Mouse (Mus musculus): ENCODE data around the gene Sntb2. TPM values are rescaled to one million over a fixed set of nuclear protein-coding genes. Genes with fewer than 3 reads are reported as not detected.

Sntb2 gene
- total and polyA plus RNA-seq, 3 experiments: 3.6 to 3.8 TPM; not detected in 1

DNA sequence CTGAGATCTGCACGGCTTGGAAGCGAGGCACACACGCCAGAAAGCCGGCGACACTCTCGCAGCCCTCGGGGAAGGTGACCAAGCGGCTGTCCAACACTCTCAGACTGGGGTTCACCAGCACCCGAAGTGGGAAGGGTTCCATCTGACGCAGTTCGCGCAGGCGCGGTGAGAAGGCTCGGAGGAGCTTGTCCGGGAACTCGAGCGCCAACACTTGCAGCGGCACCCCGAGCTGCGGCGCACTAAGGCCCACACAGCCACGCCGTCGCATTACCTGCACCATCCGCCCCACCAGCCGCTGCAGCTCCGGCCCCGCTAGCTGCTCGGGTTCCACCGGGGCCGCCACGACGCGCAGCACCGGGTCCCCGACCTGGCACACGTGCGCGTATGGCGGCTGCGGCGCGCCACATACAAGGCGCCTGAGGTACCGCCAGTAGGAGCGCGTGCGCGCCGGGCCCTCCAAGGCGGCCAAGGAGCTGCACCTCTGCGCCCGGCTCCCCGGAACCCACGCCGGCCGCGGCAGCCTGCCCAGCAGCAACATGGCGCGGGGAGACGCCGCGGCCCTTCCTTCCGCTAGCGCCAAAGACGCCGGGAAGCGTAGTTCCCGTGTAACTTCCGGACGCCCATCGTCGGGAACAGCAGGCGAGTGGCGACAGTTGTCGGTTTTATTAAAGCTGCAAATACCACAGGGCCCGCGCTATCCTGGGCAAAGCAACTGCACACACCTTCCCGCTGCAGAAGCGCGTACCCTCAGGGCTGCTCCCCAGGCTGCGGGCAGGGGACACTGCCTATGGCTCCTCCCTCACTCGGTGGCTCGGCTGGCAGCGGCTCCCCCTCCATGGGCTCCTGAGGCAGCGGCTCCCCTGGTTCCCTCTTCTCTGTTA lies 112.8 kb downstream of the Sntb2 start, which contains the start of gene Pdf:
Pdf (minus strand) TSS at position 554 of the 881 bp plus-strand sequence.
- peaks cover 14% of the 10 kb centered on the region in 2 experiments for H3K36me3 ChIP-seq (ENCODE audit: control insufficient read depth in 1 of 2, insufficient read depth in 2 of 2, low read length in 2 of 2)
- no peaks in the 10 kb centered on the region for H3K27me3 ChIP-seq (ENCODE audit: control insufficient read depth in 1 of 2, insufficient read depth in 2 of 2, low read length in 2 of 2)
- H3K9me3 ChIP-seq (replicated peaks; ENCODE audit: insufficient read depth, low read length): no peaks in the 10 kb centered on the region
- H3K4me3 ChIP-seq (ENCODE audit: control insufficient read depth in 1 of 2, insufficient read depth in 1 of 2, low read depth in 2 of 2, low read length in 2 of 2): peak within 1 kb of the TSS; percentile 89 to 98
- DNase-seq (ENCODE audit: low read depth, low spot score): peak; percentile 87
- TF ChIP-seq MYC (IDR thresholded peaks at IDR 0.05; ENCODE audit: low read depth, low read length) (peak; percentile 68), MAX (IDR thresholded peaks at IDR 0.05; ENCODE audit: low read length) (peak; percentile 59), POLR2A (IDR thresholded peaks at IDR 0.05; ENCODE audit: control insufficient read depth in 1 of 2, insufficient read depth in 1 of 2, low read depth in 1 of 2, low read length in 2 of 2, poor library complexity in 1 of 2) (peak; percentile 73 to 81; a peak in 3 of 4 replicates), TCF12 (IDR thresholded peaks at IDR 0.05; ENCODE audit: low read depth, low read length) (peak; percentile 50), GATA1 (IDR thresholded peaks at IDR 0.05; ENCODE audit: low read depth, low read length) (no peak), ELF1 (IDR thresholded peaks at IDR 0.05; ENCODE audit: low read depth, low read length) (peak; percentile 82), HCFC1 (IDR thresholded peaks at IDR 0.05; ENCODE audit: low read depth, low read length) (peak; percentile 87), UBTF (IDR thresholded peaks at IDR 0.05; ENCODE audit: borderline replicate concordance, insufficient read depth, low read depth, low read length) (no peak), POLR2AphosphoS2 (IDR thresholded peaks at IDR 0.05; ENCODE audit: low read length) (peak; percentile 81), ZMIZ1 (IDR thresholded peaks at IDR 0.05; ENCODE audit: low read depth, low read length) (peak; percentile 71), NELFE (IDR thresholded peaks at IDR 0.05; ENCODE audit: low read depth, low read length) (peak; percentile 59; the same call in 1 of the 2 replicates), NRF1 (IDR thresholded peaks at IDR 0.05; ENCODE audit: insufficient read depth, low read depth, low read length, poor library complexity, severe bottlenecking) (peak; percentile 76), USF2 (IDR thresholded peaks at IDR 0.05; ENCODE audit: borderline replicate concordance in 1 of 2, insufficient read depth in 1 of 2, low read depth in 1 of 2, low read length in 2 of 2) (no peak)
- H3K79me2 ChIP-seq (ENCODE audit: control insufficient read depth, insufficient read depth, low read length, poor library complexity): peaks cover 27% of the 10 kb centered on the region
- H3K4me1 ChIP-seq (ENCODE audit: control insufficient read depth in 1 of 2, insufficient read depth in 2 of 2, low read length in 2 of 2): peaks cover 0 to 6% of the 10 kb centered on the region in 2 experiments; a peak in 2 of 4 replicates
- peak within 1 kb of the TSS; percentile 92 for H3K27ac ChIP-seq (ENCODE audit: control insufficient read depth, low read depth, low read length)
- peak within 1 kb of the TSS; percentile 95 for H3K9ac ChIP-seq (ENCODE audit: control insufficient read depth, low read depth, low read length, poor library complexity, severe bottlenecking)

DNA sequence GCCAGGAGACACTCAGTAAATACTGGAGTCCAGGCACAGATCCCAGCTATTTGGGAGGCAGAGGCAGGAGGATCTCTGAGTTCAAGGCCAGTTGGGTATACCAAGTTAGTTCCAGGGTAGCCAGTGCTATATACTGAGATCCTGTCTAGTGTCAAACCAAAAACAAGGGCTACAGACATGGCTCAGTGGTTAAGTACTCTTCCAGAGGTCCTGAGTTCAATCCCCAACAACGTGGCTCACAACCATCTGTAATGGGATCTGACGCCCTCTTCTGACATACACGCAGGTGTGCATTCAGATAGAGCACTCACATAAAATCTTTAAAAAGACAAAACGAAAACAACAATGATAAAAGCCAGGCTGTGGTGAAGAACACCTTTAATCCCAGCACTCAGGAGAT lies 113.9 kb downstream of the Sntb2 start:
- Histone ChIP-seq H3K4me1 (ENCODE audit: control insufficient read depth in 1 of 2, insufficient read depth in 2 of 2, low read length in 2 of 2) (peaks cover 0 to 6% of the 10 kb centered on the region in 2 experiments; a peak in 3 of 4 replicates), H3K27me3 (ENCODE audit: control insufficient read depth in 1 of 2, insufficient read depth in 2 of 2, low read length in 2 of 2) (no peaks in the 10 kb centered on the region), H3K4me3 (ENCODE audit: control insufficient read depth in 1 of 2, insufficient read depth in 1 of 2, low read depth in 2 of 2, low read length in 2 of 2) (peak overlapping the region in 1 of 2 experiments; percentile 89; a peak in 2 of 4 replicates), H3K27ac (ENCODE audit: control insufficient read depth, low read depth, low read length) (no peak overlapping the region), H3K79me2 (ENCODE audit: control insufficient read depth, insufficient read depth, low read length, poor library complexity) (peaks cover 32% of the 10 kb centered on the region), H3K9me3 (replicated peaks; ENCODE audit: insufficient read depth, low read length) (no peaks in the 10 kb centered on the region), H3K9ac (ENCODE audit: control insufficient read depth, low read depth, low read length, poor library complexity, severe bottlenecking) (no peak overlapping the region), H3K36me3 (ENCODE audit: control insufficient read depth in 1 of 2, insufficient read depth in 2 of 2, low read length in 2 of 2) (peaks cover 10 to 14% of the 10 kb centered on the region in 2 experiments)
- TF ChIP-seq POLR2AphosphoS5 (IDR thresholded peaks at IDR 0.05; ENCODE audit: borderline replicate concordance, low read depth, low read length): no peak
- no peak for TF ChIP-seq RCOR1 (IDR thresholded peaks at IDR 0.05; ENCODE audit: low read depth, low read length)
- no peak; a peak in 1 of 6 replicates for TF ChIP-seq CTCF (IDR thresholded peaks at IDR 0.05 in 2 of 3, conservative IDR thresholded peaks at IDR 0.05 in 1 of 3; ENCODE audit: control insufficient read depth in 1 of 3, insufficient read depth in 1 of 3, low read depth in 2 of 3, low read length in 3 of 3, poor library complexity in 1 of 3, severe bottlenecking in 1 of 3)
- no peak for TF ChIP-seq MYB (IDR thresholded peaks at IDR 0.05; ENCODE audit: low read depth, low read length)
- no peak for TF ChIP-seq SMC3 (IDR thresholded peaks at IDR 0.05; ENCODE audit: low read depth, low read length)
- DNase-seq (ENCODE audit: low read depth, low spot score): no peak
